Mouse (Mus musculus): ENCODE results near the gene Srpk3.

DNA sequence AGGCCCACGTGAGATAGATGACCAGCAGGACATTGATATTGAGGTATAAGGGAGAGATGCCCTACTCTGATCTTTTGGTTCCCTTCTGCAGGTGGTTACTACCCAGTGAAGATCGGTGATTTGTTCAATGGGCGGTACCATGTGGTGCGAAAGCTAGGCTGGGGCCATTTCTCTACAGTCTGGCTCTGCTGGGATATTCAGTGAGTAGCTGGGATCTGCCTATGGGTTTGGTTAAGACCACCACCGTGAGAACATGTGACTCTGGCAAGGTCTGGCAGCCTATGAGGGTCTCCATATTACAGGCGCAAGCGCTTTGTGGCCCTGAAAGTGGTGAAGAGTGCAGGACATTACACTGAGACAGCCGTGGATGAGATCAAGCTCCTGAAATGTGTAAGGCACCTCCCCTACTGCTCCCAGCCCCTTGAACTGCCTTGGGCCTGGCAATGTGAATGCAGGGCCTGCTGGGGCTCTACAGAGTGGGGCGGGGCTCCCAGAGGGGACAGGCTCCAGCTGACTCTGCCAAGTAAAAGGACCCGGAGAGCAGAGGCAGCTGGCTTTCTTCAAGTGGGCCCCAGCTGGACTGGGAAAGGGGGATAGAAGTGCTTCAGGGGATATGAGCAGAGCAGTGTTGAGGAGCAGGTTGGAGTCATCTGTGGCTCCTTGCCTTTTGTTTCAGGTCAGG is 738 bp downstream of the Srpk3 start:
- TF ChIP-seq CHD2 (IDR thresholded peaks at IDR 0.05; ENCODE audit: low read depth, low read length) (no peak), HCFC1 (IDR thresholded peaks at IDR 0.05; ENCODE audit: borderline replicate concordance, insufficient read depth, low read length) (no peak), ZC3H11A (IDR thresholded peaks at IDR 0.05; ENCODE audit: borderline replicate concordance, low read depth, low read length) (no peak), MAFK (IDR thresholded peaks at IDR 0.05; ENCODE audit: insufficient read depth, low read depth, low read length) (no peak)

Data from ES-E14 (cell line).